Mouse (Mus musculus) kidney, adult 11 months (tissue): Measurements from ENCODE around the gene Cfap58.
A peak's percentile ranks its signal among the peaks of the same experiment; 100 is the strongest.

Experiments used
- DNase-seq: peaks from one replicate; pipeline ENCODE4 v3.0.0; 2022

The Cfap58 gene

GRCm38 (mm10) chr19:47918016-47918415 is 19.5 kb upstream of the Cfap58 start:
- DNase-seq = no peak

GRCm38 (mm10) chr19:47918455-47919101 is 18.9 kb upstream of the Cfap58 start:
- no peak for DNase-seq

GRCm38 (mm10) chr19:47919126-47919965 is 18.1 kb upstream of the Cfap58 start, which contains the start of the genes Cfap43 and Itprip:
TSS of gene Cfap43 (minus strand) at chr19:47919287.
TSS of gene Itprip (minus strand) at chr19:47919299.
- peak; percentile 81 for DNase-seq

- peak; percentile 42 for DNase-seq
Observed at GRCm38 (mm10) chr19:47919966-47920375, 17.5 kb upstream of the Cfap58 start.

GRCm38 (mm10) chr19:47925819-47926218 is 11.7 kb upstream of the Cfap58 start:
- peak; percentile 68 for DNase-seq

- DNase-seq = no peak
Observed at GRCm38 (mm10) chr19:47927032-47927431, 10.4 kb upstream of the Cfap58 start.

- no peak for DNase-seq
Observed at GRCm38 (mm10) chr19:47929043-47929442, 8.4 kb upstream of the Cfap58 start.

GRCm38 (mm10) chr19:47931982-47932638 is 5.4 kb upstream of the Cfap58 start:
- DNase-seq = no peak

- no peak for DNase-seq
Observed at GRCm38 (mm10) chr19:47934146-47934545, 3.3 kb upstream of the Cfap58 start.

- DNase-seq = peak; percentile 62
Observed at GRCm38 (mm10) chr19:47934636-47935238, 2.7 kb upstream of the Cfap58 start.

- no peak for DNase-seq
Observed at GRCm38 (mm10) chr19:47935530-47935929, 1.9 kb upstream of the Cfap58 start.

GRCm38 (mm10) chr19:47936490-47936889 is 985 bp upstream of the Cfap58 start:
- no peak for DNase-seq

- no peak for DNase-seq
Observed at GRCm38 (mm10) chr19:47936938-47937337, 537 bp upstream of the Cfap58 start.

GRCm38 (mm10) chr19:47939361-47939760 is 1.9 kb downstream of the Cfap58 start:
- DNase-seq = no peak

GRCm38 (mm10) chr19:47946821-47947465 is 9.5 kb downstream of the Cfap58 start:
- DNase-seq = no peak

- DNase-seq = no peak
Observed at GRCm38 (mm10) chr19:47950946-47951345, 13.5 kb downstream of the Cfap58 start.

GRCm38 (mm10) chr19:47953169-47953568 is 15.7 kb downstream of the Cfap58 start:
- no peak for DNase-seq

GRCm38 (mm10) chr19:47958181-47958580 is 20.7 kb downstream of the Cfap58 start:
- DNase-seq = no peak

- DNase-seq = no peak
Observed at GRCm38 (mm10) chr19:47968993-47969659, 31.7 kb downstream of the Cfap58 start.

- no peak for DNase-seq
Observed at GRCm38 (mm10) chr19:47971066-47971465, 33.6 kb downstream of the Cfap58 start.

GRCm38 (mm10) chr19:47978109-47978701 is 40.7 kb downstream of the Cfap58 start:
- DNase-seq = no peak

GRCm38 (mm10) chr19:47979446-47979845 is 42.0 kb downstream of the Cfap58 start:
- DNase-seq = no peak
